Mouse (Mus musculus): ENCODE measurements around the gene Arhgap8. TPM values are rescaled to one million over a fixed set of nuclear protein-coding genes. Genes with fewer than 3 reads are reported as not detected.
A peak's percentile ranks its signal among the peaks of the same experiment; 100 is the strongest.

The Arhgap8 gene
- not detected in 2 replicates for polyA plus RNA-seq (2012; ENCODE audit: insufficient read depth, insufficient read length, missing spikeins)

- Histone ChIP-seq H3K4me1 (ENCODE audit: control insufficient read depth, insufficient read depth, insufficient read length, low read length) (no peaks in the 10 kb centered on the region), H3K4me3 (ENCODE audit: insufficient read depth, low read depth, low read length) (peak within 1 kb of the TSS; percentile 61), H3K27ac (replicated peaks; ENCODE audit: low read depth, low read length) (0 out of 2 replicates have a peak within 1 kb of the TSS, but pooled peaks have one; percentile 5)
These were observed at the start of gene Arhgap8 for GRCm38 (mm10) chr15:84719791-84720190. TSS of gene Arhgap8 (plus strand) at chr15:84720052.

GRCm38 (mm10) chr15:84670657-84671055 lies 49.2 kb upstream of the Arhgap8 start:
- Histone ChIP-seq H3K27ac (replicated peaks; ENCODE audit: low read depth, low read length) (no peak overlapping the region), H3K4me1 (ENCODE audit: control insufficient read depth, insufficient read depth, insufficient read length, low read length) (peaks cover 9% of the 10 kb centered on the region), H3K4me3 (ENCODE audit: insufficient read depth, low read depth, low read length) (no peak overlapping the region)

GRCm38 (mm10) chr15:84671401-84672307 lies 48.2 kb upstream of the Arhgap8 start:
- peaks cover 9% of the 10 kb centered on the region for H3K4me1 ChIP-seq (ENCODE audit: control insufficient read depth, insufficient read depth, insufficient read length, low read length)
- H3K27ac ChIP-seq (replicated peaks; ENCODE audit: low read depth, low read length): no peak overlapping the region
- no peak overlapping the region for H3K4me3 ChIP-seq (ENCODE audit: insufficient read depth, low read depth, low read length)

GRCm38 (mm10) chr15:84672308-84672615 lies 47.6 kb upstream of the Arhgap8 start:
- Histone ChIP-seq H3K4me3 (ENCODE audit: insufficient read depth, low read depth, low read length) (no peak overlapping the region), H3K4me1 (ENCODE audit: control insufficient read depth, insufficient read depth, insufficient read length, low read length) (peaks cover 9% of the 10 kb centered on the region), H3K27ac (replicated peaks; ENCODE audit: low read depth, low read length) (no peak overlapping the region)

GRCm38 (mm10) chr15:84672616-84673015 lies 47.2 kb upstream of the Arhgap8 start:
- no peak overlapping the region for H3K27ac ChIP-seq (replicated peaks; ENCODE audit: low read depth, low read length)
- no peak overlapping the region for H3K4me3 ChIP-seq (ENCODE audit: insufficient read depth, low read depth, low read length)
- peaks cover 9% of the 10 kb centered on the region for H3K4me1 ChIP-seq (ENCODE audit: control insufficient read depth, insufficient read depth, insufficient read length, low read length)

- H3K27ac ChIP-seq (replicated peaks; ENCODE audit: low read depth, low read length): no peak overlapping the region
- H3K4me1 ChIP-seq (ENCODE audit: control insufficient read depth, insufficient read depth, insufficient read length, low read length): peaks cover 9% of the 10 kb centered on the region
- no peak overlapping the region for H3K4me3 ChIP-seq (ENCODE audit: insufficient read depth, low read depth, low read length)
These were observed 45.4 kb upstream of the Arhgap8 start for GRCm38 (mm10) chr15:84674329-84675067.

- Histone ChIP-seq H3K4me3 (ENCODE audit: insufficient read depth, low read depth, low read length) (no peak overlapping the region), H3K27ac (replicated peaks; ENCODE audit: low read depth, low read length) (no peak overlapping the region), H3K4me1 (ENCODE audit: control insufficient read depth, insufficient read depth, insufficient read length, low read length) (peaks cover 11% of the 10 kb centered on the region)
These were observed 44.5 kb upstream of the Arhgap8 start for GRCm38 (mm10) chr15:84675317-84675716.

GRCm38 (mm10) chr15:84677943-84678342 lies 41.9 kb upstream of the Arhgap8 start:
- no peak overlapping the region for H3K27ac ChIP-seq (replicated peaks; ENCODE audit: low read depth, low read length)
- peaks cover 6% of the 10 kb centered on the region; the same call in 1 of the 2 replicates for H3K4me1 ChIP-seq (ENCODE audit: control insufficient read depth, insufficient read depth, insufficient read length, low read length)
- H3K4me3 ChIP-seq (ENCODE audit: insufficient read depth, low read depth, low read length): no peak overlapping the region

GRCm38 (mm10) chr15:84679090-84679489 lies 40.8 kb upstream of the Arhgap8 start:
- Histone ChIP-seq H3K4me3 (ENCODE audit: insufficient read depth, low read depth, low read length) (no peak overlapping the region), H3K4me1 (ENCODE audit: control insufficient read depth, insufficient read depth, insufficient read length, low read length) (peaks cover 6% of the 10 kb centered on the region; the same call in 1 of the 2 replicates)

GRCm38 (mm10) chr15:84679794-84680193 lies 40.1 kb upstream of the Arhgap8 start:
- Histone ChIP-seq H3K4me1 (ENCODE audit: control insufficient read depth, insufficient read depth, insufficient read length, low read length) (peaks cover 6% of the 10 kb centered on the region; the same call in 1 of the 2 replicates), H3K27ac (replicated peaks; ENCODE audit: low read depth, low read length) (no peak overlapping the region), H3K4me3 (ENCODE audit: insufficient read depth, low read depth, low read length) (no peak overlapping the region)

More at GRCm38 (mm10) chr15:84679090-84679489, 40.8 kb upstream of the Arhgap8 start:
- H3K27ac ChIP-seq (replicated peaks; ENCODE audit: low read depth, low read length): no peak overlapping the region

- peaks cover 11% of the 10 kb centered on the region; the same call in 1 of the 2 replicates for H3K4me1 ChIP-seq (ENCODE audit: control insufficient read depth, insufficient read depth, insufficient read length, low read length)
- no peak overlapping the region for H3K27ac ChIP-seq (replicated peaks; ENCODE audit: low read depth, low read length)
- peak overlapping the region; percentile 76 for H3K4me3 ChIP-seq (ENCODE audit: insufficient read depth, low read depth, low read length)
These were observed 39.1 kb upstream of the Arhgap8 start for GRCm38 (mm10) chr15:84680545-84681454.

GRCm38 (mm10) chr15:84681455-84682193 lies 38.2 kb upstream of the Arhgap8 start:
- Histone ChIP-seq H3K4me3 (ENCODE audit: insufficient read depth, low read depth, low read length) (peak overlapping the region; percentile 76), H3K27ac (replicated peaks; ENCODE audit: low read depth, low read length) (no peak overlapping the region), H3K4me1 (ENCODE audit: control insufficient read depth, insufficient read depth, insufficient read length, low read length) (peaks cover 11% of the 10 kb centered on the region; the same call in 1 of the 2 replicates)

- no peak overlapping the region for H3K27ac ChIP-seq (replicated peaks; ENCODE audit: low read depth, low read length)
- peak overlapping the region; percentile 76 for H3K4me3 ChIP-seq (ENCODE audit: insufficient read depth, low read depth, low read length)
- H3K4me1 ChIP-seq (ENCODE audit: control insufficient read depth, insufficient read depth, insufficient read length, low read length): peaks cover 11% of the 10 kb centered on the region; the same call in 1 of the 2 replicates
These were observed 37.6 kb upstream of the Arhgap8 start for GRCm38 (mm10) chr15:84682206-84682605.

- Histone ChIP-seq H3K4me3 (ENCODE audit: insufficient read depth, low read depth, low read length) (peak overlapping the region; percentile 15; the same call in 1 of the 2 replicates), H3K27ac (replicated peaks; ENCODE audit: low read depth, low read length) (no peak overlapping the region), H3K4me1 (ENCODE audit: control insufficient read depth, insufficient read depth, insufficient read length, low read length) (peaks cover 11% of the 10 kb centered on the region; the same call in 1 of the 2 replicates)
These were observed 37.0 kb upstream of the Arhgap8 start for GRCm38 (mm10) chr15:84682821-84683220.

All from brown adipose tissue, adult 24 weeks (tissue).